Mouse (Mus musculus): ENCODE measurements around the gene Olfr1221.
"Not testable (repeated sequence)": the region's sequence is repeated elsewhere in the genome, so short reads cannot be mapped to it uniquely, and the experiment has no call there.

Olfr1221 gene

GRCm38 (mm10) chr2:89117183-89117582 is at the start of gene Olfr1221:
TSS of gene Olfr1221 (minus strand) at chr2:89117283.
- DNase-seq: no peak

- DNase-seq: not testable (repeated sequence)
These were observed 47.6 kb upstream of the Olfr1221 start for GRCm38 (mm10) chr2:89164711-89165110.

- not testable (repeated sequence) for DNase-seq
These were observed 46.9 kb upstream of the Olfr1221 start, which contains the start of gene Olfr1224-ps1 for GRCm38 (mm10) chr2:89163991-89164390. TSS of gene Olfr1224-ps1 (minus strand) at chr2:89164091.

DNA sequence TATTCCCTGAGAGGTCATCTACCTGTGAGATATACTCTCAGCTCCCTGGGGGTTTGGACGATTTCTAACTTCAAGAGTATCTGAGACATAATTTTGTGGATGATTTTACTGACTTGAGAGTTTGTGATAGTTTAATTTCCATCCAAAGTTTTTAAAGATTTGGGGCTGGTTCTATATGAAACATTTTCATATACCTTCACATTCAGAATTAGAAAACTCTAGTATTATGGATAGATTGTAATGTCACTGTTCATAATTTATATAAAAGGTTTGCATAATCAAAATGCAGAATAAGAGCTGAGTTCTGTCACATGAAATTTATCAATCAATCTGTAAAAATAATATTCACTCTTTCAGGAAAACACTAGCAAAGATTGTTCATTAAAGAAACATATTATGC is 34.4 kb upstream of the Olfr1221 start, which contains the start of gene Olfr1223:
Gene Olfr1223, minus strand, starts transcription at position 101 of the 400 bp plus-strand sequence.
- no peak for DNase-seq

DNA sequence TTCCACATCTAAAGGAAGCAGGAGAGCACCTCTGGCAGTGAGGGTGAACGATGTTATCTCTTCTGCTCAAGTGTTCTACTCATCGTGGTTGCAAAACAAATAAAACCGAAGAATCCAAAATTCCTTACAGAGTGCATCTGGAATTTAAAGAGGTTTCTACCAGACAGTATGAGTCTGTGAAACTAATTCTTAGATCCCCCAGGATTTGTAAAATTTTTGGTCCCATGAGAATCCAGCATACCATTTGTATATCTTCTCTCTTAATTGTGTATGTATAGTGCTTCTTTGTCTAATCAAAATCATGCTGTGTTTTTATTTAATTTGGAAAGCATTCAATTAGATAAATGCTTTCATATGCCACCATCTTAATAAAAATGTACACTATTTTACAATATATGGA is 15.9 kb upstream of the Olfr1221 start, which contains the start of gene Olfr1222:
Gene Olfr1222, minus strand, starts transcription at position 101 of the 400 bp plus-strand sequence.
- DNase-seq: no peak

DNA sequence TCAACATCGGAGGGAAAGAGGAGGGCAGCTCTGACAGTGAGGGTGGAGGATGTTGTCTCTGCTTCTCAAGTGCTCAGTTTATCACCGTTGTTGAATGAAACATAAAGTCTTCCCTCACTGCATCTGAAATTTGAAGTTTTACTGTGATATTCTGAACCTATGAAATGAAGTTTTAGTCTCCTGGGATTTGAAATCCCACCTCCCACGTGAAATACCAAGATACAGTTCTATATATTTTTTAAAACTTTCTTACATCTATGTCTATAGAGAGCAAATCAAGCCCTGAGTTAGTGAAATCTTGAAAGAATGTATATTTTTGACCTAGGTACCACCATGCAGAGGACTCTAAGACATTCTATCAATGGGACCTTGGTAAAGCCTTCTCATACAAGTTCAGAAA is 10.3 kb downstream of the Olfr1221 start, which contains the start of gene Olfr1220:
Gene Olfr1220, minus strand, starts transcription at position 101 of the 400 bp plus-strand sequence.
- DNase-seq: no peak

DNA sequence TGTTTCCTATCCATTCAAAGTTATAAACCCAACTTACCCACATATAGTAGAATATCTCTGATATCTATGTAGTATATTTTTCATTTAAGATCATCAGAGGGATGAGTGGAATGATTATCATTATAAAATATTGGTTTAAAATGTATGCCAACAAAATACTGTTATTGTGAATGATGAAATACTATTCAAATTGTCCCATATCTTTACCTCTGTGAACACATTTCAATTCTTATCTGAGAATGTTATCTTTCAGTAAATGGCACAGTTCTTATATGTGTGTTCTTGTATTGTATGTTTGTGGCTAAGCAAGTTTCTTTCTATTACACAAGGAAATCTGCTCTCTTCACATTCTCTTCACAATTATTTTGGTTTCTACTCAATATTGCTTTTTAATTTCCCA is 11.4 kb downstream of the Olfr1221 start:
- no peak for DNase-seq

GRCm38 (mm10) chr2:89093848-89094247 is 23.2 kb downstream of the Olfr1221 start:
- DNase-seq: no peak

- DNase-seq: no peak
These were observed 33.7 kb downstream of the Olfr1221 start, which contains the start of gene Olfr1219 for GRCm38 (mm10) chr2:89083413-89083812. TSS of gene Olfr1219 (minus strand) at chr2:89083513.

DNA sequence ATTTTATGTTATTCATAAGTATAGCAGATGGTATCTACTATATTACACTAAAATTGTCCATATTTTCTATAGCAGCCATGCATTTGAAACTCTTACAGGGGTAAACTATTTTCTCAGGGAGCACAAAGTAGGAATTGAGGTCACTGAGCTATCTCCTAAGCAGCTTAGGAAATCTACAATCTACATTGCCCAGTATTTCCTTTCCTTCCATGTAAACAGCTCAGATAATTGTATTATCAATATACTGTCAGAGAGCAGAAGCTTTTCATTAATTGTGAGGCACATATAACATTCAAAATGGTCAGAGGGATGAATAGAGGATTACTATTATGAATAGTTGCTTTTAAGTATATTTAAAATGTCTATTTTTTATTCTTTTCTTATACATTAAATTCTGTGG is 35.6 kb downstream of the Olfr1221 start:
- no peak for DNase-seq

DNA sequence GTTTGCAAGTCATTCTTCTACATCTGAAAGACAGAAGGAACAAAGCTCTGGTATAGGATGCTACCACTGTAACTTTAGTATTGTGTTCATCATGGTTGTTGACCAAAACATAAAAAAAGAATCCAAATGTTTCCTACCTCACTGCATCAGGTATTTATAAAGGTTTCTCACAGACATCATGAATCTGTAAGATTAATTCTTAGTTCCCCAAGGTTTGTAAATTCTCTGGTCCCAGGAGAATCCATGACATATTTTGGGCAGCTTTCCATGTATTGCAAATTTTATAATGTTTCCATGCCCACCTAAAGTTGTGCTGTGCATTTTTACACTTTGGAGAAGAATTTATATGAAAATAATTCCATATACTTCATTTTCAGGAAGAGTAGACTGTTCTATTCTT is 56.0 kb downstream of the Olfr1221 start, which contains the start of gene Olfr1218:
Gene Olfr1218, minus strand, starts transcription at position 101 of the 400 bp plus-strand sequence.
- DNase-seq: no peak

Data from lung, postnatal 14 days (tissue).